Mouse (Mus musculus): ENCODE measurements around the gene Cdrt4. TPM values are rescaled to one million over a fixed set of nuclear protein-coding genes. Genes with fewer than 3 reads are reported as not detected.

Gene Cdrt4
- total RNA-seq, 2 experiments from 2014 or later = 0.66 TPM; not detected in 1

DNA sequence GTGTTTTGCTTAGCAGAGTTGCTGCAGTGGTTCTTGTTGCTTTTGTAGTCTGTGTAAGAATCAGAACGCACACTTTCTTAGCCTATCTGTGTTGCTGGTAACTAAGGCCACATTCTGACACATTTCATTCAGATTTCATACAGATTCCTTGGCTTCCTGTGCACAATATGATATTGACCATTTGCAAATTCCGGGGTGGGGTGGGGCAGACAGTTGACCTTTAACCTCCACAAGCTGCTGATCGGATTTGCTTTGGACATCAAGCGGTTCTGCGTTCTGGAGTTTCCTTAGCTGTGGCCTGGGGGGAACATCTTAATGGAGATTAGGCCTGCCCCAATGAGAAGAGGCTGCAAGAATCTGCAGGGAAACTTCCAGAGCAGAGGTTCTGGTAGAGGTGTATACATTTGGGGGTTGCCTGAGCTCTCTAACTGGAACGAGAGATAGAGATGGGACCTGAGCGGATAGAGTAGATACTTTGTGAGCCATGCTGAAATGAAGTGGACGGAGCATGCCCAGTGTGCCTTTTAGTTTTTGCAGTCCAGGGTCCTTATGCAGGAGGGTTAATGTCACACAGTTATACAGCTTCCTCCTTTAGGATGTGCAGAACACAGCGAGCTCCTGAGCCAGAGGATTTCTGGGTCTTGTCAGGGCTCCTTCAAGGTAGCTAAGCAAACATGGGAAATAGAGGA, 44.2 kb downstream of the Cdrt4 start:
- DNase-seq (ENCODE audit: low spot score in 2 of 2) = no peak

DNA sequence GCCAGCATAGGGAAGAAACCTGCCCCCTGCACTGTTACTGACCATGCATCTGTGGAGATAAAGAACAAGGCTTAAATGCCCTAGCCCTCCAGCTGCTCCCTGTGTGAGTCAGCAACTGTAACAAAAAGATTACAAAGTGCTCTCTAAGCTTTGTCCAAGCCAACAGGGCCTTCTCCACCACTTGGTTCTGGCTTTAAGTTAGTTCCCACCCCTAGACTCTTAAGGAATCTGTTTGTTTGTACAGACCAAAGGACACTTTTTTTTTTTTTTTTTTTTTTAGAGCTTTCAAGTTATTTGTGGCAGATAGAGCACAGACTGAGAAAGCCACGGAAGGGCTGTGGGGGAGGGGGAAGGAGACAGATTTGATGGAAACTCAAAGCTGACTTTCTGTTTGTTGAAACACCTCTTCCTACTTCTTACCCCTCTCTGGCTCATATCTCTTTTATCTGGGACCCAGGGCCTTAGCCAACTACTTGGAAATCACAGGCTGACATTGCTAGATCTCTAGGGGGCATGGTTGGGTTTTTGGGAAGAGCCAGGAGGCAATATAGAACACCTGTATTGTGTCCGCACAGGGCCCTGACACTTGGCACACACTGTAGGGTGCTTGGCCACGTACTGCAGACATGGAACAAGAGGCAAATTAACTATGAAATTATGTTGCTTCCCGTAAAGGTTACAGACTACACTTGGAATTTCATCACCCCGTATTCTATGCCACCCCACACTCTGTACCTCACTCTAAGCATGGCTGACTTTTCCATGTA, 44.9 kb downstream of the Cdrt4 start:
- DNase-seq (ENCODE audit: low spot score in 2 of 2) = no peak

DNA sequence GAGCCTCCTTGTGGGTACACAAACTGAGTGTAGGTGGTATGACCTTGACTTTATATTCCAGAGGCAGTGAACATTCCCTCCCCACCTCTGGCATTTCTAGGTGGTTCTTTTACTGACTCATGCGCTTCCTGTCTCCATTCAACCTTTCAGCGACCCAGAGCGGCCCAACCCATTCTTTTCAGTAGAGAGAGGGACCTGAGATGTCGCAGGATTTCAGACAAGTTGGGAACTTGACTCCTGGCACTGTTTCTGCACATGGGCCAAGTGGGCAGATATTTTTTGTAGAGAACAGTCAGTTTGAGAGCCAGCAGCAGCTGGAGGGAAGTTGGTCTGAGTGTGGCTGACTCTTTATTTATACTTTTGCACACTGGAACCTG, 45.5 kb downstream of the Cdrt4 start:
- DNase-seq (ENCODE audit: low spot score in 2 of 2) = no peak

DNA sequence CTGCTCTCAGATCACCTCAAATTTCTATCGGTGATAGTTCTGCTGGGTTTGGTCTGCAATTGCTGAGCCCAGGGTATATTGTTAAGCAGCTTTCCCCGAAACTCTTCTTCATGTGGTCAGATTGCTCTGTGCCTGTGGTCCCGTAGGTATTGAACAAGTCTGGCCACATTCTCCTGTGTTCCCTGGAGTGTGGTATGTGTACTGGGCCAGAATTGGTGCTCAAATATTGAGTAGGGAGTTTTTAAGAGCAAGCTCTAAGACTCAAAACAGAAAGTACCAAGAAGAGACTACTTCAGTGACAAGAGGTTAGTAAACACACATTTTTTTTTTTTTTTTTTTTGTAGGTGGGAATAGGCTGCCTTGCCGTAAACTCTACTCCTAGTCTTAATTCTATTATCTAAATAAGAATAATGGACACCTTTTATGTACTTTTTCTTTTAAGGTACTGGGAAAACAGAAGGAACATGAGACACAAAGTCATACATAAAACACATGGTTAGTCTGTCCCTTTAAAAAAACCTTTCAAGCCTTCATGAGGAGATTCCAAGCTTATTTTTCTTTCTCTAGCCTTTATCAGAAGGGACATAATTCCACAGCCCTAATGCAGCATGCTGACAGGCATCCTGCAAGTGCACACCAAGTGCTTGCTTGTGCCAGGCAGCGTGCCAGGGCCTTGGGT, 46.2 kb downstream of the Cdrt4 start:
- DNase-seq (ENCODE audit: low spot score in 2 of 2) = no peak

DNA sequence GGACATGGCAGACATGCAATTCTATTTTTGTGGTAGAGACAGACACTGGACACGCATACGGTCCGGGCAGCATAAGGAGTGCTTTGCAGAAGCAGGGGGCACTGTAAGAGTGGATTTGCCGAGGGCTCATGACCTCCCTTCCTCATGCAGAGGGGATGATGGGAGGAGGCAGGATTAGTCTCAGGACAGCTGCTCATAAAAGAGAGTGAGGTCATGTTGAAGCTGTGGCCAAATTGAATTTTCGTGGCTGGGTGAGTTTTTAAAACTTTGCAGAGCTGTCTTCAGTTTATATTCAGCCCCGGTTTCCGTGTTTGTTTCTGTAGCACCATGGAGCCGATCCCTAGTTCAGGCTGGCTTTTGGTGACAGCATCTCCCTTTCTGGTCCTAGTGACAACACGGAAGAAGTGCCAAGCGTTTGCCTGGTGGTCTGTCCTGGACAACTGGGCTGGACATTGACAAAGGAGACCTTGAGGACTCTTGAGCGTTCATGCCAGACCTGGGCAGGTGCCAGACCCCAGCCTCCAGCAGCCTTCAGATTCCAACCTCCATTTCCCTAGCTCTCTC, 46.8 kb downstream of the Cdrt4 start:
- DNase-seq (ENCODE audit: low spot score in 2 of 2) = peak; percentile 43 to 81

DNA sequence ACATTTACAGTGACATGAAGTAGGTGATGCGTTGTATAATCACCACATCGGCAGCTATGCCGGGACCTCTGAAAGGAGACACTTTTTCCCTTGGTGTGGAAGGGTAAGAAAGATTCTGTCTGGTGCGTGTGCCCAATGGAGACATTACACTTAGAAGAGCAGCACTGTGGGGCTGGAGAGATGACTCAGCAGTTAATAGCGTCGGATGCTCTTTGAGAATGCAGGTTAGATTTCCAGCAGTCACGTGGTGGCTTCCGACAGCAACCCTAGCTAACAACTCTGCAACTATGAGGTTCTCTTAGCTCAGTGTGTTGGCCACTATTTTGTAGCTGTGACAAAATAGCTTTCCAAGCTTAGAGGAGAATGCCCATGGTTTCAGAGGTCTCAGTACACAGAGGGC, 49.1 kb downstream of the Cdrt4 start:
- DNase-seq (ENCODE audit: low spot score in 2 of 2) = no peak

DNA sequence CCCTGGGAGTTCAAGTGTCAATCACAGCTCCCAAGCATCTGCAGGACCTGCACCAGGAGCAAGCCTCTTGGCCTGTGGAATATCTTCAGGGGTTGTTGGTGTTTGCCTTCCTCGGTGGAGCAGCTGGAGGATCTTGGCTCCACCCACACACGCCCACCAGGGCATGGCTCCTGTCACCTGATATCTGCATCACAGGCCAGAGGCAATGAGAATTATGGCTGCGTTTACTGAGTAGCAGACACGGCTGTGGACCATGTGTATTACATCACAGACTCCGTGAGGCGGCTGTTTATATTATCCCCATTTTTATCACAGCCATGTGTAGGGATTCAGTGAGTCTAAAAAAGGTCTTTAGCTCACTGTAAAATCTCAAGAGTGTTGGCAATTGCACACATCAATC, 53.6 kb downstream of the Cdrt4 start:
- DNase-seq (ENCODE audit: low spot score in 2 of 2) = no peak

DNA sequence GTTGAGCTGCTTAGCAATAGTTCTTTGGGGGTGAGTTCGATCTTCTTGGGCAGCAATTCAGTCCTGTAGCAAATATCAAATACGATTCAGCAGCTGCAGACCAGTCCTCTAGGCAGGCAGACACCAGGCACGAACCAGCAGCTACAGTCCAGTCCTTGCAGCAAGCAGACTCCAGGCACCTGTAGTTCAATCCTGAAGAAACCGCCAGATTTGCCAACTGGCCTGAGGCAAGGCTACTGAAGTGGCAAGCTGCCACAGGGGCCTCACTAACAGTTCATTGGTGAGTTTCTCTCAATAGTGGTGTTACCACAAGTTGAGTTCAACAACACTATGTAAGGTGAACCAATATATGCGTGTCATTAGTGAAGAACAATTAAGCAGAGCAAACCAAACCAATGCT, 56.4 kb downstream of the Cdrt4 start:
- DNase-seq (ENCODE audit: low spot score in 2 of 2) = no peak

DNA sequence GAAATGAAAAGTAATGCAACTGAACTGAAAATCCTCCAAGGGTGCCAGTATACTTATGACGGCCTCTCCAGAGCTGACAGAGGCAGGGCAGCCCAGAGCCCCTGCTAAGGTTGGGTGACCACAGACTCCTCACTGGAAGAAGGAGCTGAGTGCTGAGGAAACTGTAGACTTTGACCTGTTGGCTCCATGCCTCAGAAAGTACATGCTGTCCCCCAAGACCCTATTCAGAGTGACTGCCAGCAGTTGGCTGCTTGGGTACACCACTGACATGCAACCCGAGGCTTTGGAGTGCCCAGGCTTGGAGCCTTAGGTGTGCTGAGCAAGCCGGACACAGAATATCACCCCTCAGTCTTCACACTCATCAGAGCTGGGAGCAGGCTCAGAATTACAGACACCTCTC, 57.0 kb downstream of the Cdrt4 start:
- DNase-seq (ENCODE audit: low spot score in 2 of 2) = no peak

DNA sequence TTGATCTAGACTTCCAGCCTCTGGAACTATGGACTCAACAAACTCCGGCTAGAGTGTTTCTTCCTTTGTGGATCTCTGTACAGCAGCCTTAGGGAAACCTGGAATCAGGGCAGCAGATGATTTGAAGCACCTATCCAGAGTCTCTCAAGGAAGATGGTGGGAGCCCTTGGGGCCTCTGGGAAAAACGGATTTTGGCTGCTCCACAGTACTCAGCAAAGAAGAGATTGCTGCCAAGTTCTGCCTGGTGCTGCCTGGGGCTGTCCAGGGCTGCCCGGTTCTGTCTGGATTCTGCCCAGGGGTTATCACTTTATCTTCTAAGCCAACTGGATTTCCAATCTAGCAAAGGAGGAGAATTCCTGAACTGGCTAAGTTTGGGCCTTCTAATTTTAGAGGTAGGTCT, 58.8 kb downstream of the Cdrt4 start:
- DNase-seq (ENCODE audit: low spot score in 2 of 2) = no peak

DNA sequence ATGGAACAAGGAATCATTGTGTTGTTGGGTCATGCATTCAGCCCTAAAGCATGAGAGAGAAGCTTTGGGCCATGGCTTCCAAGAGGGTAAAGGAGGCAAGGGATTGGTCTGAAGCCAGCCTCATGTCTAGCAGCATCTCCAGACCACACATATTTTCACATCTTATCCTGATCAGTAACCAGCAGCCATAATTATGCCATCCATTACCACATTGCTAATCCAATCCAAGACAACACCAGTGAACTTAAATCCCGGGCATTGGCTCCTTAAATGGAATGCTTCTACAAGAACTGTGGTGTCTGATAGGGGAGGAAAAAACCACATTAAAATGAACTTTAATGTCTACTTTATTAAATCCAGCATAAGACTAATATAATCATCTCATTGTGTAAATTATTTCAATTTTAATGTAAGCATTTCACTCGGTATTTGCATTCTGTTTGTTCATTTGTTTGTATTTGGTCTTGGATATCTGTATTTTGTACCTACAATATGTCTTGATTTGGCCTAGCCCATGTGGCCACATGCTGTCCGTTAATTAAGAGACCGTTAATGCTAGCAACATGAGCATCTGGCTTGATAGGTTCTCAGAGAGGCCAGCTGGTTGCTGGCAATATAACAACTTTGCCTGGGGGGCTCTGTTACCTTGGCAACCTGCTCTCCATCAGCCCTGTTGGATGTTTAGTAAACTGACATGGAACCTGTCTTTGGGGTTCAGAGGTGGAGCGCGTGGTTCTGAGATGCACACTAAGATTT, 66.5 kb downstream of the Cdrt4 start:
- no peak for DNase-seq (ENCODE audit: low spot score in 2 of 2)

DNA sequence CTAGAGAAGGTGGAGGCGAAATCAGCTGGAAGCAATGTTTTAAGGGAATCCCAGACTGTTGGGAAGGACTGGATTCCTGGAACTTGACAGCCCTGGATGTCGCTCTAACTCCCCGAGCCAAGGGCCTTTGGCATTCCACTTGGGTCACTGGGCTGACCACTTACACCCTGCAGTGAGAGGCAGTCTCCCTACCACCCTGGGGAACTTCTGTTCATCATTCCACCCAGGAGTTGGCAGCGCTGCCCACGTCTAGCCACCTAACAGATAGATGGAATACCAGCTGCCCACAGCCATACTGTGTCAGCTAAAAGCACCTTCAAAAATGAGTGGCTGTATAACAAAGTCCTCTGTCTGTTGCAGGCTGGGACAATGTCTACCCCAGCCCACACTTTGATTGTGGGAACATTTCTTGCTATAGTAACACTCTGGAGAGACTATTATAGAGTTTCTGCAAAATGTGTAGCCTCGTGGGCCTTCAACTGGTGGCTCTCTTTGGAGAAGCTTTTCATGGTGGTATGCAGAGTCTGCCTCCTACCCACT, 67.2 kb downstream of the Cdrt4 start:
- DNase-seq (ENCODE audit: low spot score in 2 of 2) = no peak

DNA sequence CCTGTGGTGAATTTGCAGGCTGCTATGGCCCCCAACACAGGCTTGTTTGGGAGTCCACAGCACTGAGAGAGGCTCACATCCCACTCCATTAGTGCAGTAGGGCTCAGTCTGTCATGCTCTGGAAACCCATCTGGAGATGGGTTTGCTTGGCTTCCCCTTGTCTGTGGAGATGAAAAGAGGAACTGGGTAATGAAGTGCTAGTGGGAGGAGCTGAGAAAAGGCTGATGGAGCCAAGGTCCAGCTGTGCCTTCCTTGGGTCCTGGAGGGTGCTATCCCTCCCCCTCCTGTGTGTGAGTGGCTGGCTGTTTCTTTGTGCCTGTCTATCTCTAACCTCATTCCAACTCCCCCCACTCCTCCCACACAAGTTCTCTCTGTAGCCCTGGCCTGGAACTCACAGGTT, 69.6 kb downstream of the Cdrt4 start:
- no peak for DNase-seq (ENCODE audit: low spot score in 2 of 2)

DNA sequence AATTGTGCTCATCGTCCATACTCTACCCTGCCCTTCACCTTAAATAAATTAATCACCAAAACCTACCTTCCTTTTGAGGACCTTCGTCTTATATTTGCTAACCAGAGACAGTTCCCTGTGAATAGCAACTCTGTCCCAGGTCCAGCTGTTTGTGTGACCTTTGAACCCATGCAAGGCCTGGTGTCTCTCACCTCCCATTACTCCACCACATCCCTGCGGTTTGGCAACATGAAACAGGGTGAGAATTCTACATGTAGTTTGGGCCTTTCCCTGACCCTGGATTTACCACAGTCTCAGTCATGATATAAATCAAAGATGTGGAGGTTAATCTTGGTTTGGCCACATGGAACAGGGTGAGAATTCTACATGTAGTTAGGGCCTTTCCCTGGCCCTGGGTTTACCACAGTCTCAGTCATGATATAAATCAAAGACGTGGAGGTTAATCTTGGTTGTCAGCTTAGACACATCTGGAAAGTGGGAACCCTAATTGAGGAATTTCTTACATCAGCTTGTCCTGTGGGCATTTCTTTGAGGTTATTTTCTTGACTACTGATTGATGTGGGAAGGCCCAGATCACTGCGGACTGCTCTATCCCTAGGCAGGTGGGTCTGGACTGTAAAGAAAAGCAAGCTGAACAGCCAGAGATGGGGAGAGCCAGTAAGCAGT, 70.3 kb downstream of the Cdrt4 start:
- no peak for DNase-seq (ENCODE audit: low spot score in 2 of 2)

DNA sequence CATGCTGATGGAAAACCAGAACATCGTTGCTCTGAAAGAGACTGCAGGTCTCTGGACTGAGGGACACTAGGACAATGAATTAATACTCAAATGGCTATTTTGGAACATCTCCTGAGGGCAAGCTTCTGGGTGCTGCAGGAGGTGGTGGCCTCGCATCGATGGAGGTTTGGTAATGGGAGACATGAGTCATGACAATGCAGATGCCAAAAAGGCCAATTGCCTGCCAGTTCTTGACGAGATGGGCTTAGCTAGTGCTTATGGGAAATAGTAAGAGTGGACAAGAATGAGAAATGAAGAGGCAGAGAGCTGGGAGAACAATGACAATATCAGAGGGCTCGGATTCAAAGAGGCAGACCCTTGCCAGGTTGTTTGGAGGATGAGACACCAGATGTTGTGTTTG, 72.5 kb downstream of the Cdrt4 start:
- DNase-seq (ENCODE audit: low spot score in 2 of 2) = no peak

DNA sequence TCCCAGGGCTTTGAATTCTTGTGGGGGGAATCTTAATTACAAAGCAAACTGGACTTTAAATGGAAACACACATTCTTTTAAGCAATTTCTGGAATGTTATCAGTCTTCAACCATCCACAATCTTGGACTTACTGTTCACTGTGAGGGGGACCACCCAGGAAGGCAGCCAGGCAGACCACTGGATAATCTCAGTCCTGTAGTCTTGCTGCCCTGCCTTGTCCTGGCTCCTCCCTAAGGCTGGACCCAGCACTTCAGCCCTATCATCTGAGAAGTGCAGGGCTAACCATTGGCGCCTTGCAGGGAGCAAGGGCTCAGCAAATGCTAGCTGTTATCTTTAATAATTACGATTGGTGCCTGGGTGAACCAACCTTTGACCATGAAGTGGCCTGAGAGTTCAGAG, 73.1 kb downstream of the Cdrt4 start:
- no peak for DNase-seq (ENCODE audit: low spot score in 2 of 2)

DNA sequence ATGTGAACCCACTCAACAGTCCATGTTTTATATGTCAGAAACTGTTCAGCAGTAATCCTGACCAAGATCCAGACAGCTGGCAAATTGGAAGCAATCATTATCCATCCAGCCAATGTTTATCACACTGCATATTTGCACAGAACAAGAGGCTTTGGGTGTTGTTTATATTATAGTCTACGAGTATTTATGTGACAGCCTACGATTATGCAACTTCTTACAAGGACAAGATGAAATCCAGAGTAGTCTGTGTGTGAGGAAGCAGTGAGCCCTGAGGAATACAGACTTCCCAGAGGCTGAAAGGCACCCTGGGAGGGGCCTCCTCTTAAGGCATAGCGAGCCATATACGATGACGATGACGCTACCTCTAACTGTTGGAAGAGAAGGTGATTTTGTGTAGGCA, 74.5 kb downstream of the Cdrt4 start:
- DNase-seq (ENCODE audit: low spot score in 2 of 2) = no peak

DNA sequence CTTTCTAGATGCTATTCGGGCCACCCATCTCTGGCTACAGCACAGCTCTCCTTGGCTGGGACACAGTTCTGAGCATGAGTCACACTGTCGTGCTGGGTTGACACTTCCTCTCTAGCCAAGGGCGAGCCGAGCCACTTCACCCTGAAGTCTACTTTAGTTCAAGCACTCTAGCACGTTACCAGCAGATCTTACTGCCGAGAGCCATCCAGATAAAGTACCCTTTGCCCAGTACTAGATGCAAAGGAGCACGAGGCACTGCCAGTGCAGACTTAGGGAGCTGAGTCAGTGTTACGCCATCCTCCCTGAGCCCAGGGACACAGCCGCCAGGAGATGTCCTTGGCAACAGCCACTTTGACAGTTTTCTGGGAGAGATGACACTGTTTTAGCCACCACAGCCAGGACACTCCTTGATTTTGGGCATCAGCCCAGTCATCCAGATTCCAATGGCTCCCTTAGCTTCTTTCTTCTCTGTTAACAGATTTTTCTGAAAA, 75.7 kb downstream of the Cdrt4 start:
- peak in 1 of 2 experiments; percentile 39 for DNase-seq (ENCODE audit: low spot score in 2 of 2)

DNA sequence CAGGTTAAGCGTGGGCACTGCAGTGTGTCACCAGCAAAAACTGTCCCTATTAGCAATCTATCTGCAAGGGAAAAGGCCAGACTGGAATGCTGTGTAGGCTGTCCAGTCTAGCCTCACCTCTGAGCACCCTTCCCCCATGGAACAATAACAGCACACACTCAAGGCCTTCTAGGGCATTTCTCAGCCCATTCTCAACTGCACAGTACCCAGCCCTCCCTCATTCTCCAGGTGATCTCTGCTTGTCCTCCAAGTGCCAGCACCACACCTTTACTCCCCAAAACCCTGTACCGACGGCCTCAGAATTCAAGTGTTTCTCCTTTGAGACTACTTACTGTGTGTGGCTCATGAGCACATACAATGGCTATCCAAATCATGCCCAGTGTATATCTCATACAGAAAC, 77.1 kb downstream of the Cdrt4 start:
- no peak for DNase-seq (ENCODE audit: low spot score in 2 of 2)

DNA sequence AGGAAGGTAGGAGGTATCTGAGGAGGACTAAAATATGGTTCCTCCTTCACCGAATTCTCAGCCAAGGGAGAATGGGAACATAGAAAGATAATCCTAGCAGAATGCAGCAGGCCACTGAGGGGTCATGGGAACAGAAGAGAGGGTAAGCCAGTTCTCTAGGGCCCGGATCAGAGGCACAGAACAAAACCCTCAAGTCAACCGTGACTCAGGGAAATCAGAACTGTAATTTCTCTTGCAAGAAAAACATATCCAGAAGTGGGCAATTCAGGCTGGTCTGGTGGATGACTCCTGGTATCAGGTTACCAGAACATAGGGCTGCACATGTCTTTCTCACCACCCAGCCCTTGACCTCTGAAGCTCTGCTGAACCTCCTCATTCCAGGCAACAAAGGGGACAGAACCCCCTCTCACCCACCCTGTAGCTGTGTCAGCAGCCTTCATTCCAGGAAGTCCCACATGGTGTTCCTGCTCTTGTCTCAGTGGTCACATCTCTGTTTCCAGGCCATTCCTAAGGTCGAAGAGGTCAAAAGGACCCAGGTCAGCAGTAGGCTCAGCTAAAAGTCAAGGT, 78.2 kb downstream of the Cdrt4 start:
- DNase-seq (ENCODE audit: low spot score in 2 of 2) = no peak

All from gastrocnemius, postnatal 4 days (tissue).